Mouse (Mus musculus) spleen, embryonic (tissue): ENCODE results near the gene Abcg2.

Experiments used
- CTCF ChIA-PET: fragments of 350-600 bp; sonication (Branson Sonifier 250); formaldehyde crosslinking; loops from one replicate; lab custom pipeline; 2022; lab: Charles Lee

The Abcg2 gene

DNA sequence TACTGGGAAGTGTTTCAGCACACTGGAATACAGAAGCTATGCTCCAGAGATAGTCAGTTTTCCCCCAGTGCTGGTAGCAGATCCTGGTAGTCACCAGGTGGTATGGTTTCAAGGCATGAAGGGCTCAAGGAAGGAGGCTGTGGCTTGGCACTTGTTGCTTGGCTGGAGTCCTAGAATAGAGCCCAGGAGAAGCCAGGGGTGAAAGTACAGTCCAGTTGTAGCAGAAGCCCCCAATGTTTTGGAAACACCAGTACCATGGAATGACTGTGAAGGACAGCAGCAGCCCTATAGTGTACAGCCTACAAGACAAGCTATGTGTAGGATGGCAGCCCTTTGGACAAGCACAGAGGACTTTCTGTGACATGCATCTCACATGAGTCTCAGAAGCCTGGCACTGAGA is 54.2 kb downstream of the Abcg2 start:
- CTCF ChIA-PET = no interaction called here

DNA sequence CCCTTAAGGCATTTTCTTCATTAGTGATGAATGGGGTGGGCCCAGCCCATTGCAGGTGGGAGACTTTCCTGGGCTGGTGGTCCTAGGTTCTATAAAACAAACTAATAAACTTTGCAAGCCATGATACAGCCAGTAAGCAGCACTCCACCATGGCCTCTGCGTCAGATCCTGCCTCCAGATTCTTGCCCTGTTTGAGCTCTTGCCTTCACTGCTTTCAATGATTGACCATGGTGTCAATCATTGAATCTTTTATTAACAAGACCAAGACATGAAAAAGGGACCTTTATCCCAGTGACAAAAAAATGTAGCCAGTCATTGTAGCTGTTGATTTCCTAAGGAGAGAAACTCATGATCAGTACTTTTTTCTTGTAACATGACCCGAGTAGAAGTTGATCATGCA is 55.1 kb downstream of the Abcg2 start:
- CTCF ChIA-PET = no interaction called here

DNA sequence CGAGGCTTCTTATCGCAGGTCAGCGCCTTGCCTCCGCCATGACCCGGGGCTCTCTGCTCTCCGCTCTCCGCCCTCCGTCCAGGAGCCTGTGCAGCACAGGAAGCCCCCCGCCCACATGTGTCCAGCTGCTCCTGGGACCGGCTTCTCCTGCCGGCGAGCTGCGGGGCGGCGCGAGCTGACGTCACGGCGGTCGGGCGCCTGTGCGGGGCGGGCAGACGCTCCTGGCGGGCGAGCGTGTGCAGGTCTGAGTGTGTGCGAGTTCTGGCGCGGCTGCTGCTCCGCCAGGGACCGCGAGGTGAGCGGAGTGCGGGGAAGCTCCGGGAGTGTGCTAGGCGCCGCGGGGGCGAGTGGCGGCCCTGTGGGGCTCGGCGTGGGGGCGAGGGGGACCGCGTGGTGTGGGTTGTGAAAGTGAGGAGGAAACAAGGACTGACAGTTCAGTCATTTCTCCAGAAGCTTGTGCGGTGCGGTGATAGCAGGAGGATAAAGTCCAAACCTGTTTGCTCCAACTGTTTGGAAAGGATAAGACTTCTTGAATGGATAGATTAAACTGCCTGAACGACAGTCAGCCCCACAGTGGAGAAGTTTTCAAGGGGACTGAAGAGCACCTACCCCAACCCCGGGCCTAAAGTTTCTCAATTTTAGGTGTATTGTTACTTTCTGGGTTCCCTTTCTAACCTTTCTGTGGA is 56.2 kb downstream of the Abcg2 start:
- CTCF ChIA-PET = interaction anchor here (0.6 kb wide), 1 partner anchor 36 kb away, joined by 7 read pairs; no protein-coding TSS in a partner anchor

DNA sequence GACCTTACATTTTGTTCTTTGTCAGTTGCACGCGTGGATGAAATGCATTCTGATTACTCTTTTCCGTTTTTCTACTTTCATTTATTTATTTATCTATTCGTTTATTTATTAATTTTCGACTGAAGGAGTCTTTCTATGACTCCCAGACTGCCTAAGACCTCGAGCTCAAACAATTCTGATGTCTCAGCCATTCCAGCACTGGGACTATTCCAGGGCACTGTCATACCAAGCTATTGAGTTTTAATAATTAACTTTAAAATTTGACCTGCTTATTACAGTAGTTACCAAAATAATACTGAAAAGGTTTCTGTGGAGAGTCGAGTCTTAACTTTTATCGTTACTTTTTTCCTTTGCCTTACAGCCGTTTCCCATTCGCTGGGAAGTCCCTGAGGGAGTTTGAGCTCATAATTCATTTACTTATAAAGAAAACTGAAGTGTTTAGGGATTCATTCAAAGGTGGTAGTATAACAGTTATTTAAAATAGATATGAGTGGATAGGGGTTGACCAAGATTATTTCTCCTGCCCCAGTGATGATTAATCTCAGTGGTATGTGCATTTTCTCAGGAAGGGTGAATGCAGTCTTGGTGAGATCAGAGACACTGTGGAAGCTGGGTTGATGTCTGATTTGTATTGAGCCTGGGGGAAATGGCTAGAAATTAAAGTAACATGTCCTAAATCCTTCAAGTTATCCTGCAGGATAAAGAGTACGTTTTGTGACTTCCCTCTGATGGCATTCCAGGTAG is 56.9 kb downstream of the Abcg2 start:
- CTCF ChIA-PET = interaction anchor here (0.6 kb wide), 1 partner anchor 37 kb away, joined by 7 read pairs; no protein-coding TSS in a partner anchor

DNA sequence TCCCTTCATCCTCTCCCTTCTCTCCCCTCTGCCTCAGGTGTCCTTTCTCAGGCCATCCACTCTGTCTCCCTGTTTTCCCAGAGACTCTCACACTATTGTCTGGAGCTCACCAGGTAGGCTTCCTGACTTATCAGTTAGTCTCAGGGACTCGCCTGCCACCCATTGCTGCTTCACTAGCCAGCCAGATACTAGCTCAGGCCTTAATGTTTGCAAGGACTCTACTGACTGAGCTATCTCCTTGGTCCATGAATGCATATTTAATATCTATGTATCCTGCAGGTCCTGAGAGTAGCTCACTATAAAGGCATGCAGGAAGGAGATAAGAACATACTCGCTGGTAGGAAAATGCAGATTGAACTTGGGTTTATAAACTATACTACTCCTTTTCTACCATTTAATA is 57.9 kb downstream of the Abcg2 start:
- CTCF ChIA-PET = no interaction called here

DNA sequence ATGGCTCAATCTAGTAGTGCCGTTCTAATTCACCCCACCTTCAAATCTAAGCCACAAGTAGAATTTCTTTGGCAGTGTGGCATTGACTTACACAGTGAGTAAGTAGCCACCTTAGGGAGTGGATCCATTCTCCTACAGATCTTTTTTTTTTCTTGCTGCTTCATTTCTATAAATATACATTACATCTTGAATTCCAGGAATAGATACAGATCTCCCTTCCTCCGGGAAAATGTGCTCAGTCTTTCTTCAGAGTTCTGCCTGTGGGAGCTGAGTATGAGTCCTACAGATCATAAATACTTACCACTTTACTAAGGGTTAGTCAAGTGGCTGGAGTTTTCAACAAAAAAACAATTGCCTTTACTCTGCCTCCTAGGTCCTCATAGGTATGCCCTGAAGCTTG is 60.3 kb downstream of the Abcg2 start:
- CTCF ChIA-PET = no interaction called here

DNA sequence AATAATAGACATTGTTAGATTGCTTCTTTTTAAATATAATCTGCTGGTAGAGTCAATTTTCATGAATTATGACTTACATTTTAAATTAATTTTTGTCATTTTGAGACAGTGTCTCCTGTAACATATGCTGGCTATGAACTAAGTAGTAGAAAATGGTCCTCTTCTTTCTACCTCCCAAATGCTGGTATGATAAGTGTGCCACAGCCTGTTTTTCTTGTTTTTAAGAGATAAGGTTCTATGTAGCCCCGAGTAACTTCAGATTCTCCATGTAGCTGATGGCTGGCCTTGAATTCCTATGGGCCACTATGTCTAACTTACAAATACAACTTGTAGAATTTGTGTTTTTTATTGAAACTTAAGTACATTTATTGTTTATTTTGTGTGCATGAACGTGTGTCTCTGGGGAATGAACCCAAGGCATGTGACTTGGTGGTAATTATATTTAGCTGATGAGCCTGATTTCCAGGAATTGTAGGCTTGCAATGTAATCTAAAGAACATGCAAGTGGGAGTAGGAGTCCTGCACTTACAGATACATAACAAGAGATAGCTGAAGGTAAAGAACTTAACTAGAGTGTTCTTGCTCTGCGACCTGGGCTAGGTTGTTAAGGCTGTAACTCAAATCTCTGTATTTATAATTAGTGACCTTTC is 63.9 kb downstream of the Abcg2 start:
- CTCF ChIA-PET = no interaction called here

DNA sequence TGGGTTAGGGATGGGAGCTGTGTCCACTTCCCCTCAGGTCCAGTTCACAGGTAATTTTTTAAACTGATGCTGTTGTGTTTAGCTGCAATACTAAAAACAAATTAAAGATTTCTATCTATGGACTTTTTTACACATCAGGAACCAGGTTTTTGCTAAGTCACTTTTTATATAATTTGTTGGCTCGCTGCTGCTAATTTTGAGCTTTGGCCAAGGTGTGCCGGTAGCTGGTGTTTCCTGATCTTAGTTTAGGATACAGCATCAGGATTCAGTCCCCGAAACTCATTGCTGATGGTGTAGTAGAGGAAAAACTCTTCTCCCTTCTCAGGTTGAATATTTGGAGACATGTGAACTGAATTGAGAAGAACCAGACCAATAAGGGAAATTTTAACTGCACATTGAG is 65.8 kb downstream of the Abcg2 start:
- CTCF ChIA-PET = no interaction called here

DNA sequence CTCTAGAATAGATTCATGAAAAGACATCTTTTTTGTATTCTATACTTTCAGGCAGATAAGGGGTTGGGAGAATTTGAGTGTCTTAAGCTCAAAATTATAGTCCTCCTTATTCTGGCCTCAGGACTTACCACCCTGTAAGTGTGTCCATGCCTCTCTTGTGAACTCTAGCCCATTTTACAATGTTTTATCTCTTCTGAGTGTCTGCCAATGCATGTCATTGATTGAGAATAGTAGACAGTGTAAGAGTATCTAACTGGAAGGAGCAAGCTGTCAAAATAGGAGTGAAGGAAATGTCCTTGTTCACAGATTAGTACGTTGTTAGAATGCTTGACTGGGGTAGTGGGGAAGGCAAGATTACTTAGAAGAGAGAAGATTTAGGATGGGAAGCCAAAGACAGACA is 66.7 kb downstream of the Abcg2 start:
- CTCF ChIA-PET = no interaction called here

DNA sequence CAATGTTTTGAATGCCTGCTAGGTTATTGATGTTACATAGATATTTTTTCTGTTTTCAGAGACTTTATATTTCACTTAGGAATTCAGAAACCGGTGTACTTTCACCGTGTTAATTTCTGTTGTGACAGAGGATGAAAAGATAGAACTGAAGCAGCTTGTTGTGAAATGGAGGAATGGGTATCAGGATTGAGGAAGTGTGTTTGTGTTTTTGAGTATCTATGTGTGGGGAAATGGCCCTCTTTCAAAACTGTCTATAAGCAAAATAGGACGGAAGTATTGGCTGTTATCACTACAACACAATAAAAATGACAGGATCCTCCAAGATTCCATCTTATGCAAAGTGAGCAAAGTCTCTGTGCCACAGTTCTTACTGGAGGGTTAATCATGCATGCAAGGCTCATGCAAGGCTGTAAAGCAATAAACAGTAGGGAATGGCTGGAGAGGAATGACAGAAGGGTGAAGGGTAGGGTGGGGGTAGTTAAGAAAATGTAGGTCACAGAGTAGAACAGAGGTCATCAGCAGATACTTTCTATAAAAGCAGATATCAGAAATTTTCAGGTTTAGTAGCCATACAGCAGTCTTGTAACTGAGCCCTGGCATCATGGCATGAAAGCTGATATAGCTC is 76.7 kb downstream of the Abcg2 start:
- CTCF ChIA-PET = no interaction called here

DNA sequence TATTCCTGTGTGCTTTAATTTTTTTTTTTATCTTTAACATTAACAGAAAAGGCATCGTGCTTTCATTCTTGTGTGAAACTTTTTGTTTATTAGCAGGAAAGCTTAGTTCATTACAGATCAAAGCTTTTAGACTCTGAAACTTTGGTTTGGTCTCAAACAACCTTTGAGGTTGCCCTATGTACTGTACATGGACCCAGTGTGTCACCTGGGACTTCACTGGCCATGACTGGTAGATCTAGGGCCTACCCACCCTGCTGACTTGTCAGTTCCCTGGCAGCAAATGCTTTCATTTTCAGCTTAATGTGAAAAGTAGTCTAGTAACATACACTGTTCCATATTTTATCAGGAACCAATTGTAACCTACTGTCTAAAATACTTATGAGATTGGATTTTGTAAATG is 93.5 kb downstream of the Abcg2 start:
- CTCF ChIA-PET = no interaction called here

DNA sequence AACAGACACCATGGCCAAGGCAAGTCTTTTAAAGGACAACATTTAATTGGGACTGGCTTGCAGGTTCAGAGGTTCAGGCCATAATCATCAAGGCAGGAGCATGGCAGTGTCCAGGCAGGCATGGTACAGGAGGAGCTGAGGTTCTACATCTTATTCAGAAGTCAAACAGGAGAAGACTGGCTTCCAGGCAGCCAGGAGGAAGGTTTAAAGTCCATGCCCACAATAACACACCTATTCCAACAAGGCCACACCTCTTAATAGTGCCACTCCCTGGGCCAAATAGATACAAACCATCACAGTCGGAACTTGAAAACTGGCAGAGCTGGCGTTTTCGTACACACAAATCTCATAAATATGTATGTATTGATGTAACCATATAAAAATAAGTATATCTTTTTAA is 94.2 kb downstream of the Abcg2 start:
- CTCF ChIA-PET = no interaction called here

DNA sequence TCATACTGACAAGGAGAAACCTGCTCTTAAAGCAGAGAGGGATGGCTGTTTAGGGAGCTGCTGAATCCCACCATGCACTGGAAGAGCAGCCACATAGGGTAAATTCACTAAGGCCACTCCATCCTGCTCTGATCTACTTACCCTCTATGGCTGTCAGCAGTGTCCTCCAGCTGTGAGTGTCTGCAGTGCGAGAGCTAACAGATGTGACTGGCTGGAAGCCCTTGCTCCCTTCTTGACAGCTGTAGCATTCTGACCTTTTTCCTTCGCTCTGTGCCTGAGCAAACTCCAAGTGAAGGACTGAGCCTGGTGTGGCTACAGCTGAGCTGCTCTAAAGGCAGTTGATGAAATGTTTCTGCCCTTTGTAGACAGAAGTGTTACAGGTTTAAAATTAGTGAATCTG is 107.3 kb downstream of the Abcg2 start:
- CTCF ChIA-PET = no interaction called here

DNA sequence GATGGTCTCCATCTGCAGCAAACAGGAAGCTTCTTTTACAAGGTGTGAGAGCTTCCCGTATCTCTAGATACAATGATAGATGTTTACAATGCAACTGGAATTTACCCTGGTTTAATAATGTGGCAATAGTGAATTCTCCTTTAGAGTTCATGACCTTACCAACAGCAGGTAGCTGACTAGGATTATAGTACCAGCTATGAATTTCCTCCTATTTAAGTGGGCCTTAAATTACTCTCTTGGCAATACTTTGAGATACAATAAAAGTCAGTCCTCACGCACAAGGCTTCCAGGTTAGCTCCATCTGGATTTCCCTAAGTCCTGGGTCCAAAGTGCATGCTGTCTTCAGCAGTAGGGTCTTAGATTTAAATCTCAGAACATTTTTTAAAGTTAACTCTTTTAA is 109.9 kb downstream of the Abcg2 start:
- CTCF ChIA-PET = no interaction called here

DNA sequence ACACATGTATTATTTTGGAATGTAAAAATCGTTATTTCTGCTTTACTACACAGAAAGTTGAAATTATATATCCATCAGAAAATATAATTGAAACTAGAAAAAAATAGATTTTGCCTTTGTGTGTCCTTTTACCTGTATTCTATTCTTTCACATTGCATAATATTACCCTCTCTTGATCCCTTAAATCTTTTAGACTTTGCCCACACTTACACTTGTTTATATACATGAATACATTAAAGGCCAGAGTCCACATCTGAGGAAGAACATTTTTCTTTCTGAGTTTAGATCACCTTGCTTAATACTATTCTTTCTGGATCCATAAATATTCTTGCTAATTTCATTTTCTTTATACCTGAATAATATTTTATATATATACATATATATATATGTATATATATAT is 110.4 kb downstream of the Abcg2 start:
- CTCF ChIA-PET = no interaction called here

DNA sequence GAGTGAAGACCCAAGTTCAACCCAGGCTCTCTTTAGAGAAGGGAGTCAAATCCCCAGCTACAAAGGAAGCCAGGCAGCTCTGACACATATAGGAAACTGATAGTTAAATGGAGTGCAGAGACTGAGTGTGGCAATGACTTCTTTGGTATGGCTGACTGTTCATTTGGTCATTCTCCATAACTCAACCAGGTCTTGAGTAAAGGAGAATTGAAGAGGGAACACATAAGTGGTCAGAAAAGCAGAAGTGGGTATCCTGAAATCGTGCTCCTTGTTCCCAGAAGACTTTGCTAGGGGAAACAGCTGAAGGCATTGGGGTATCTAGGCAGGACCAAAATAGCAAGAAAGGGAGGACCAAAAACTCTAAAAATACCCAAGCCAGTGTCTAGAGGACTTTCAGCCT is 126.0 kb downstream of the Abcg2 start:
- CTCF ChIA-PET = no interaction called here

DNA sequence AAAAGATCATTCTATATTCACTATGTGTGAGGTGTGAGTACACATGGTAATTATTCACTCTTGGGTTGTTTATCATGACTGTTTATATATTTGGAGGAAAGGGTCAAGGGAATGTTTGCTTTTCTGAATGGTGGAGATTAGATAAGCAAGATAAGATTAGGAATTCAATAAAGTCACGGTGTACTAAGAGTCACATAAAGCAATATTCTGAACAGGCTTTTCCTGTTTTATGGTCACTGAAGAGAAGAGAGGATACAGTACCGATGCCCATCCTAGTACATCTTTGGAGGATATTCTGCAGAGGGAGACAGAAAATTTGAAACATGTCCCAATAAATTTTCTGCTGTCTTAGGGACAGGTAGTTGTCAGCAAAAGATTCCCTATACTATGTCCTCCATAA is 127.6 kb downstream of the Abcg2 start:
- CTCF ChIA-PET = no interaction called here

DNA sequence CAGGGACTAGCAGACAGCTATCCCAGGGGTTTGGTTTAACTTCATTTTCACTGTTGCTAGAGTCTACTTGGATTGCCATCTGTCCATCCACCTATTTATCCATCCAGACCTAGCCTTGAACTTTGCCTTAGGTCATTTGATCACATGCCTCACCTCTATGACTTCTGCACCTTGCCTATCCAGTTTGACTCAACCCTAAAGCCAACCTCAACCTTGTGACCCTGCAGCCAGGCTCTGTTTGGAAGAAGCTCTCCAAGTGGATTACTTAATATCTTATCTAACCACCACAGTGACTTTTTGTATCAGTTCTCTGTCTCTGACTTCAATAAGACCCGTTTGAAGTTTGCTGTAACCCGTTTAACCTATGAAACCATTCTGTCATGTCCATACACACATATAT is 149.5 kb downstream of the Abcg2 start:
- CTCF ChIA-PET = no interaction called here

DNA sequence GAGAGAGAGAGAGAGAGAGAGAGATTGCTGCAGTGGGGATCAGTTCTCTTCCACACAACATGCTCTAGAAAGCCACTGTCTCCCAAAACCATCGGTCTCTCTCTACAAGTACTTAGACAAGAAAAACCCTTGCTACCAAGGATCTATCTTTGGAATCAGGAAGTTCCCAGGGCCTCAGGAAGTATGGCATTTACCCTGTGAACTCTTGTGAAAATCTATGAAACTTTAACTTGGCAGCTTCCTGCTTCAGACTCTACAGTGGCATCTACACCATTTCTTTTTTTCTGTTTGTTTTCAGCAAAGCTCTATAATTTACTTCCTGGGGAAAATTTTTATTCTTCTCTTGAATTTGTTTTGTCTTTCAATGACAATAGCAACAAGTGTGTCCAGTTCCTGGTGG is 150.8 kb downstream of the Abcg2 start:
- CTCF ChIA-PET = no interaction called here
